Mouse (Mus musculus) ES-E14 (cell line): Measurements from ENCODE around the gene Tmem117. TPM values are rescaled to one million over a fixed set of nuclear protein-coding genes. Genes with fewer than 3 reads are reported as not detected.

ENCODE experiments used
- DNase-seq: peaks from one replicate; pipeline ENCODE4 v3.0.0-alpha.2; 2013; ENCODE audit warnings: low read depth, low spot score
- H3K27ac ChIP-seq: 2 replicates; pipeline ENCODE4 v1.5.1; 2012; ENCODE audit warnings: low read depth, mild to moderate bottlenecking, low read length, moderate library complexity, mixed read lengths; ENCODE audit not compliant: poor library complexity, insufficient read depth, severe bottlenecking
- H3K36me3 ChIP-seq: 2 replicates; pipeline ENCODE4 v1.6.1; 2012; ENCODE audit warnings: mild to moderate bottlenecking, low read length, moderate library complexity, mixed read lengths; ENCODE audit not compliant: control insufficient read depth, poor library complexity, insufficient read depth, severe bottlenecking
- H3K4me1 ChIP-seq, 2 experiments: fragments of 150-350 bp in 1 of 2; sonication (generic) in 1 of 2; 2 replicates each; pipeline ENCODE4 v1.6.1; 2012; ENCODE audit warnings: low read length in 2 of 2, mild to moderate bottlenecking in 1 of 2, mixed read lengths in 1 of 2; ENCODE audit not compliant: control insufficient read depth in 2 of 2, insufficient read depth in 2 of 2, poor library complexity in 1 of 2
- H3K4me3 ChIP-seq, 2 experiments: fragments of 150-350 bp in 1 of 2; sonication (generic) in 1 of 2; 2 replicates each; pipeline ENCODE4 v1.5.1; 2012; ENCODE audit warnings: low read length in 2 of 2, low read depth in 1 of 2, mild to moderate bottlenecking in 1 of 2, mixed read lengths in 1 of 2; ENCODE audit not compliant: insufficient read depth in 1 of 2, poor library complexity in 1 of 2, severe bottlenecking in 1 of 2
- H3K9ac ChIP-seq: 2 replicates; pipeline ENCODE4 v1.6.1; 2012; ENCODE audit warnings: low read depth, mild to moderate bottlenecking, low read length, mixed read lengths; ENCODE audit not compliant: poor library complexity, insufficient read depth, severe bottlenecking
- H3K9me3 ChIP-seq: fragments of 150-350 bp; sonication (generic); 2 replicates; pipeline ENCODE4 v1.6.1; 2012; ENCODE audit warnings: low read depth, mild to moderate bottlenecking, low read length; ENCODE audit not compliant: control insufficient read depth, insufficient read depth
- CHD2 ChIP-seq: IDR thresholded peaks from 2 replicates; pipeline ENCODE4 v1.6.1; 2014; ENCODE audit warnings: mild to moderate bottlenecking, low read depth, low read length, inconsistent platforms
- HCFC1 ChIP-seq: IDR thresholded peaks from 2 replicates; pipeline ENCODE4 v1.6.1; 2012; ENCODE audit warnings: low read length, inconsistent platforms, borderline replicate concordance; ENCODE audit not compliant: insufficient read depth
- MAFK ChIP-seq: IDR thresholded peaks from 2 replicates; pipeline ENCODE4 v1.6.1; 2014; ENCODE audit warnings: mild to moderate bottlenecking, low read depth, low read length, inconsistent platforms; ENCODE audit not compliant: insufficient read depth
- ZC3H11A ChIP-seq: IDR thresholded peaks from 2 replicates; pipeline ENCODE4 v1.6.1; 2012; ENCODE audit warnings: low read depth, mild to moderate bottlenecking, inconsistent platforms, low read length, borderline replicate concordance
- ZNF384 ChIP-seq: IDR thresholded peaks from 2 replicates; pipeline ENCODE4 v1.6.1; 2012; ENCODE audit warnings: low read depth, low read length, inconsistent platforms
- in situ Hi-C, 2 experiments: fragments of 600-800 bp; cut with MboI; formaldehyde crosslinking; loops; one replicate each; pipeline ENCODE4 v1.15.1; 2025; ENCODE audit warnings: low sequenced_read_pairs in 2 of 2, inconsistent platforms in 1 of 2; ENCODE audit not compliant: unreplicated experiment in 2 of 2
- total RNA-seq: library from RNA; depleted of rRNA; stranded (reverse); fragments of 300-350 nt; gene quantifications from 2 replicates; pipeline ENCODE4 v1.2.3, GENCODE M21; 2012

Gene Tmem117
- total RNA-seq, 1 experiment = 0.71 TPM

GRCm38 (mm10) chr15:95028862-95029486 lies 399.9 kb downstream of the Tmem117 start:
- Histone ChIP-seq H3K27ac (no peak overlapping the region), H3K9me3 (no peaks in the 10 kb centered on the region), H3K4me3 (no peak overlapping the region), H3K4me1 (no peaks in the 10 kb centered on the region), H3K9ac (no peak overlapping the region), H3K36me3 (no peaks in the 10 kb centered on the region)
- no peak for DNase-seq
- in situ Hi-C loops = no loop called here
- no peak for TF ChIP-seq CHD2
- no peak for TF ChIP-seq ZNF384
- TF ChIP-seq MAFK = no peak
- no peak for TF ChIP-seq HCFC1
- TF ChIP-seq ZC3H11A = no peak

DNA sequence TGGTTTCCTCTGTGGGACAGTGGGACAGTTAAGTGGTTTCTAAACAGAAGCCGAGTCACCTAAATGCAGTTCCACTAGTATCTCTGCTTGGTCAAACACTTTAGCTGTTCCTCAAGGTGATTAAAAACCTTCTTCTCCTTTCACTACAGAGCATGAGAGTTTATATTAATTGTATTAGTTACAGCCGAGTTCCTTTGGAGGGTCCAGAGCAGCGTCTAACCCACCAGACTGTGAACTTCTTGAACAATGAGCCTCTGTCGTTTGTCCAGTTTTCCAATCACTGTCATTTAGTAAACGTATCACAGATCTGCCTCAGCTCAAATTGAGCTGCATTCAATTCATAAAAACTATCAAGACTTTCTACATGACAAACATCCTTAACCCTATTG lies 400.4 kb downstream of the Tmem117 start:
- Histone ChIP-seq H3K9ac (no peak overlapping the region), H3K4me1 (no peaks in the 10 kb centered on the region), H3K9me3 (no peaks in the 10 kb centered on the region), H3K4me3 (no peak overlapping the region), H3K27ac (no peak overlapping the region), H3K36me3 (no peaks in the 10 kb centered on the region)
- DNase-seq = no peak
- no peak for TF ChIP-seq ZNF384
- in situ Hi-C loops = no loop called here

DNA sequence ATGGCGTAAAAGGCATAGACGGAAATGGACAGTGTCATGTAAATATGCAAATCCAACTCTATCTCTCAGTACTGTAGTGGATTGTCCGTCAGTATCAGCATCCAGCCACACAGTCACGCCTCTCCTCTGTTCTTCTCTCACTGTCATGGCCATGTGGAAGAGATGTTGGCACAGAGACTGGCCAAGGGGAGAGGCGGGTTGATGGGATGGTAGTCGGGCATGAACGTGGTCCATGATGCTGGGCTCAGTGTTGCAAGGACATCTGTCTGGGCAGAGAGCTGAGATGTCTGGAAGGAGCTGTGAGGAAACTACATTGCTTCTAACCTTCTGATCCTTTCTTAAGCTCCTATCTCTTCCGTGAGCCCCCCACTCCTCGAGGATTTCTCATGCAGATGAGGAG lies 413.4 kb downstream of the Tmem117 start:
- Histone ChIP-seq H3K36me3 (no peaks in the 10 kb centered on the region), H3K4me3 (no peak overlapping the region), H3K4me1 (no peaks in the 10 kb centered on the region), H3K27ac (no peak overlapping the region), H3K9ac (no peak overlapping the region), H3K9me3 (no peaks in the 10 kb centered on the region)
- in situ Hi-C loops = no loop called here
- TF ChIP-seq CHD2 (no peak), ZNF384 (no peak)
- DNase-seq = no peak

DNA sequence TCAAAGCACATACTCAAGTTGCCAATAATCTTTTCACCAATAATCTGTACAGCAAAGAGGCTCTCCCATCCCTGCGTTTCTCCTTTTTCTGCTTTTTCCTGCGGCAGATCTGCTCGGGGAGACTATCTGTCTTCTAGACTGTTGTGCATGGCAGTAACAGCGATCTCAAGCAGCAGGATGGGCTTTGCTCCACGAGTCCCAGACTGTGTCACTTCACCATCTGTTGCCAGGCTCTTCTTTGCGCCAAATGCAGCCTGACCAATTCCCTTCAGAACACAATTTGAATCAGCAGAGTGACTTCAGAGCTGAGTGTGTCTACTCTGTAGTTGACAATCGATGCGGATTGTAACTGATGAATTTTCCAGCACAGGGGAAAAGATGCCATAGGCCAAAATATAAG lies 415.0 kb downstream of the Tmem117 start:
- H3K9me3 ChIP-seq = no peaks in the 10 kb centered on the region
- TF ChIP-seq HCFC1 (no peak), ZNF384 (no peak), MAFK (no peak), CHD2 (no peak), ZC3H11A (no peak)
- H3K36me3 ChIP-seq = no peaks in the 10 kb centered on the region
- H3K4me1 ChIP-seq = no peaks in the 10 kb centered on the region
- H3K27ac ChIP-seq = no peak overlapping the region
- no peak overlapping the region for H3K9ac ChIP-seq
- in situ Hi-C loops = no loop called here
- no peak for DNase-seq
- no peak overlapping the region for H3K4me3 ChIP-seq

- no peak for DNase-seq
- no peaks in the 10 kb centered on the region for H3K36me3 ChIP-seq
- H3K4me1 ChIP-seq = no peaks in the 10 kb centered on the region
- no peak overlapping the region for H3K4me3 ChIP-seq
- no peak for TF ChIP-seq HCFC1
- TF ChIP-seq MAFK = no peak
- TF ChIP-seq CHD2 = no peak
- TF ChIP-seq ZC3H11A = no peak
- no peaks in the 10 kb centered on the region for H3K9me3 ChIP-seq
- no peak overlapping the region for H3K9ac ChIP-seq
- H3K27ac ChIP-seq = no peak overlapping the region
- in situ Hi-C loops = no loop called here
Observed at GRCm38 (mm10) chr15:95047486-95047885, 418.5 kb downstream of the Tmem117 start.
